Mouse (Mus musculus): ENCODE data around the gene A2ml1. TPM values are rescaled to one million over a fixed set of nuclear protein-coding genes. Genes with fewer than 3 reads are reported as not detected.

A2ml1 gene
- polyA plus RNA-seq (2014; fragmentation: Illumina TruSeq; extraction: RNeasy Lipid Tissue Mini Kit (QIAGEN cat#74804); ENCODE audit: low read depth, low replicate concordance): 3.2 TPM

GRCm38 (mm10) chr6:128581508-128581907 is at the start of gene A2ml1:
TSS of gene A2ml1 (minus strand) at chr6:128581608.

GRCm38 (mm10) chr6:128623433-128623832 is 42.0 kb upstream of the A2ml1 start, which contains the start of gene Klrb1a:
TSS of gene Klrb1a (minus strand) at chr6:128623533.

GRCm38 (mm10) chr6:128526601-128527000 is 54.8 kb downstream of the A2ml1 start, which contains the start of gene Pzp:
TSS of gene Pzp (minus strand) at chr6:128526720.

Other genes with a start within 250 kb of the A2ml1 start
- gene Tulp3, start 225.8 kb downstream of the A2ml1 start, polyA plus RNA-seq (2014; fragmentation: Illumina TruSeq; extraction: RNeasy Lipid Tissue Mini Kit (QIAGEN cat#74804); ENCODE audit: low read depth, low replicate concordance): 0.95 TPM
- 9.6 TPM for gene Rhno1, start 218.7 kb downstream of the A2ml1 start, polyA plus RNA-seq (2014; fragmentation: Illumina TruSeq; extraction: RNeasy Lipid Tissue Mini Kit (QIAGEN cat#74804); ENCODE audit: low read depth, low replicate concordance)
- gene Foxm1, start 218.6 kb downstream of the A2ml1 start, polyA plus RNA-seq (2014; fragmentation: Illumina TruSeq; extraction: RNeasy Lipid Tissue Mini Kit (QIAGEN cat#74804); ENCODE audit: low read depth, low replicate concordance): 3.5 TPM
- not detected for gene Tex52, start 206.2 kb downstream of the A2ml1 start, polyA plus RNA-seq (2014; fragmentation: Illumina TruSeq; extraction: RNeasy Lipid Tissue Mini Kit (QIAGEN cat#74804); ENCODE audit: low read depth, low replicate concordance)
- not detected for gene Gm44596, start 206.1 kb downstream of the A2ml1 start, polyA plus RNA-seq (2014; fragmentation: Illumina TruSeq; extraction: RNeasy Lipid Tissue Mini Kit (QIAGEN cat#74804); ENCODE audit: low read depth, low replicate concordance)
- gene Nrip2, start 182.3 kb downstream of the A2ml1 start, polyA plus RNA-seq (2014; fragmentation: Illumina TruSeq; extraction: RNeasy Lipid Tissue Mini Kit (QIAGEN cat#74804); ENCODE audit: low read depth, low replicate concordance): 0.69 TPM
- gene Itfg2, start 156.7 kb downstream of the A2ml1 start, polyA plus RNA-seq (2014; fragmentation: Illumina TruSeq; extraction: RNeasy Lipid Tissue Mini Kit (QIAGEN cat#74804); ENCODE audit: low read depth, low replicate concordance): 4.5 TPM
- 35.1 TPM for gene Fkbp4, start 142.9 kb downstream of the A2ml1 start, polyA plus RNA-seq (2014; fragmentation: Illumina TruSeq; extraction: RNeasy Lipid Tissue Mini Kit (QIAGEN cat#74804); ENCODE audit: low read depth, low replicate concordance)
- not detected for gene Pzp, start 54.9 kb downstream of the A2ml1 start, polyA plus RNA-seq (2014; fragmentation: Illumina TruSeq; extraction: RNeasy Lipid Tissue Mini Kit (QIAGEN cat#74804); ENCODE audit: low read depth, low replicate concordance)
- gene Klrb1a, start 41.9 kb upstream of the A2ml1 start, polyA plus RNA-seq (2014; fragmentation: Illumina TruSeq; extraction: RNeasy Lipid Tissue Mini Kit (QIAGEN cat#74804); ENCODE audit: low read depth, low replicate concordance): 0.47 TPM
- 666 TPM for gene Clec2h, start 80.8 kb upstream of the A2ml1 start, polyA plus RNA-seq (2014; fragmentation: Illumina TruSeq; extraction: RNeasy Lipid Tissue Mini Kit (QIAGEN cat#74804); ENCODE audit: low read depth, low replicate concordance)
- gene Klrb1, start 141.5 kb upstream of the A2ml1 start, polyA plus RNA-seq (2014; fragmentation: Illumina TruSeq; extraction: RNeasy Lipid Tissue Mini Kit (QIAGEN cat#74804); ENCODE audit: low read depth, low replicate concordance): not detected
- gene Klrb1c, start 207.6 kb upstream of the A2ml1 start, polyA plus RNA-seq (2014; fragmentation: Illumina TruSeq; extraction: RNeasy Lipid Tissue Mini Kit (QIAGEN cat#74804); ENCODE audit: low read depth, low replicate concordance): 0.73 TPM
- gene Gm44511, start 244.7 kb upstream of the A2ml1 start, polyA plus RNA-seq (2014; fragmentation: Illumina TruSeq; extraction: RNeasy Lipid Tissue Mini Kit (QIAGEN cat#74804); ENCODE audit: low read depth, low replicate concordance): 3.1 TPM
- gene Klrb1b, start 244.7 kb upstream of the A2ml1 start, polyA plus RNA-seq (2014; fragmentation: Illumina TruSeq; extraction: RNeasy Lipid Tissue Mini Kit (QIAGEN cat#74804); ENCODE audit: low read depth, low replicate concordance): 3.4 TPM